Mouse (Mus musculus): ENCODE results near the gene Slc25a34. TPM values are rescaled to one million over a fixed set of nuclear protein-coding genes. Genes with fewer than 3 reads are reported as not detected.
A peak's percentile ranks its signal among the peaks of the same experiment; 100 is the strongest.

The Slc25a34 gene
- total and polyA plus RNA-seq, 3 experiments: 0.16 TPM; not detected in 2

GRCm38 (mm10) chr4:141591547-141591946 is 32.1 kb downstream of the Slc25a34 start:
- peaks cover 9% of the 10 kb centered on the region for H3K4me1 ChIP-seq (ENCODE audit: insufficient read depth, low read depth, low read length)
- no peak; the same call in 1 of the 2 replicates for ATAC-seq (ENCODE audit: extremely low read depth, insufficient number of reproducible peaks, low FRiP score, poor library complexity, severe bottlenecking)
- TF ChIP-seq TAL1 (conservative IDR thresholded peaks at IDR 0.05; ENCODE audit: low read depth, low read length) (no peak), CTCF (IDR thresholded peaks at IDR 0.05; ENCODE audit: low read depth, low read length) (peak; percentile 78)
- no peaks in the 10 kb centered on the region for H3K9me3 ChIP-seq (replicated peaks)
- H3K27me3 ChIP-seq (ENCODE audit: insufficient read depth, low read length): peaks cover 23% of the 10 kb centered on the region
- H3K4me3 ChIP-seq (ENCODE audit: low read depth, low read length): no peak overlapping the region
- DNase-seq (ENCODE audit: low spot score): no peak
- H3K36me3 ChIP-seq (replicated peaks): no peaks in the 10 kb centered on the region

- no peak for DNase-seq (ENCODE audit: low spot score)
- no peak for ATAC-seq (ENCODE audit: extremely low read depth, insufficient number of reproducible peaks, low FRiP score, poor library complexity, severe bottlenecking)
- H3K27me3 ChIP-seq (ENCODE audit: insufficient read depth, low read length): peaks cover 21% of the 10 kb centered on the region; the same call in 1 of the 2 replicates
Observed at GRCm38 (mm10) chr4:141583919-141584318, 39.7 kb downstream of the Slc25a34 start.

GRCm38 (mm10) chr4:141581051-141581450 is 42.6 kb downstream of the Slc25a34 start:
- no peak for DNase-seq (ENCODE audit: low spot score)
- no peak for ATAC-seq (ENCODE audit: extremely low read depth, insufficient number of reproducible peaks, low FRiP score, poor library complexity, severe bottlenecking)
- Histone ChIP-seq H3K4me1 (ENCODE audit: insufficient read depth, low read depth, low read length) (no peaks in the 10 kb centered on the region), H3K27me3 (ENCODE audit: insufficient read depth, low read length) (peaks cover 22% of the 10 kb centered on the region; the same call in 1 of the 2 replicates), H3K4me3 (ENCODE audit: low read depth, low read length) (peak overlapping the region; percentile 12; the same call in 1 of the 2 replicates), H3K36me3 (replicated peaks) (no peaks in the 10 kb centered on the region), H3K9me3 (replicated peaks) (no peaks in the 10 kb centered on the region)
- TF ChIP-seq GATA2 (IDR thresholded peaks at IDR 0.05; ENCODE audit: borderline replicate concordance, low read depth, low read length) (no peak), CTCF (IDR thresholded peaks at IDR 0.05; ENCODE audit: low read depth, low read length) (no peak), GATA1 (IDR thresholded peaks at IDR 0.05; ENCODE audit: borderline replicate concordance, low read length) (no peak), TAL1 (conservative IDR thresholded peaks at IDR 0.05; ENCODE audit: low read depth, low read length) (no peak), POLR2AphosphoS5 (IDR thresholded peaks at IDR 0.05; ENCODE audit: insufficient replicate concordance, low read depth, low read length) (no peak)

More at GRCm38 (mm10) chr4:141583919-141584318, 39.7 kb downstream of the Slc25a34 start:
- TF ChIP-seq GATA2 (IDR thresholded peaks at IDR 0.05; ENCODE audit: borderline replicate concordance, low read depth, low read length): no peak
- H3K36me3 ChIP-seq (replicated peaks): no peaks in the 10 kb centered on the region
- H3K4me1 ChIP-seq (ENCODE audit: insufficient read depth, low read depth, low read length): peaks cover 9% of the 10 kb centered on the region
- H3K4me3 ChIP-seq (ENCODE audit: low read depth, low read length): no peak overlapping the region
- H3K9me3 ChIP-seq (replicated peaks): no peaks in the 10 kb centered on the region

- Histone ChIP-seq H3K4me3 (ENCODE audit: low read depth, low read length) (no peak overlapping the region), H3K27me3 (ENCODE audit: insufficient read depth, low read length) (peaks cover 18% of the 10 kb centered on the region), H3K4me1 (ENCODE audit: insufficient read depth, low read depth, low read length) (no peaks in the 10 kb centered on the region), H3K36me3 (replicated peaks) (no peaks in the 10 kb centered on the region), H3K9me3 (replicated peaks) (no peaks in the 10 kb centered on the region)
- ATAC-seq (ENCODE audit: extremely low read depth, insufficient number of reproducible peaks, low FRiP score, poor library complexity, severe bottlenecking) (peak; percentile 68), DNase-seq (ENCODE audit: low spot score) (no peak)
- no peak for TF ChIP-seq POLR2AphosphoS5 (IDR thresholded peaks at IDR 0.05; ENCODE audit: insufficient replicate concordance, low read depth, low read length)
- no peak for TF ChIP-seq GATA1 (IDR thresholded peaks at IDR 0.05; ENCODE audit: borderline replicate concordance, low read length)
- no peak for TF ChIP-seq GATA2 (IDR thresholded peaks at IDR 0.05; ENCODE audit: borderline replicate concordance, low read depth, low read length)
Observed at GRCm38 (mm10) chr4:141578833-141579232, 44.8 kb downstream of the Slc25a34 start.

- no peak for TF ChIP-seq GATA1 (IDR thresholded peaks at IDR 0.05; ENCODE audit: borderline replicate concordance, low read length)
- TF ChIP-seq CTCF (IDR thresholded peaks at IDR 0.05; ENCODE audit: low read depth, low read length): no peak
- TF ChIP-seq TAL1 (conservative IDR thresholded peaks at IDR 0.05; ENCODE audit: low read depth, low read length): no peak
- no peak for TF ChIP-seq GATA2 (IDR thresholded peaks at IDR 0.05; ENCODE audit: borderline replicate concordance, low read depth, low read length)
- no peak for TF ChIP-seq POLR2AphosphoS5 (IDR thresholded peaks at IDR 0.05; ENCODE audit: insufficient replicate concordance, low read depth, low read length)
- Histone ChIP-seq H3K27me3 (ENCODE audit: insufficient read depth, low read length) (peaks cover 22% of the 10 kb centered on the region), H3K9me3 (replicated peaks) (no peaks in the 10 kb centered on the region), H3K36me3 (replicated peaks) (no peaks in the 10 kb centered on the region), H3K4me1 (ENCODE audit: insufficient read depth, low read depth, low read length) (no peaks in the 10 kb centered on the region), H3K4me3 (ENCODE audit: low read depth, low read length) (no peak overlapping the region)
- DNase-seq (ENCODE audit: low spot score): no peak
- no peak for ATAC-seq (ENCODE audit: extremely low read depth, insufficient number of reproducible peaks, low FRiP score, poor library complexity, severe bottlenecking)
Observed at GRCm38 (mm10) chr4:141576877-141577276, 46.7 kb downstream of the Slc25a34 start.

GRCm38 (mm10) chr4:141576404-141576803 is 47.2 kb downstream of the Slc25a34 start:
- DNase-seq (ENCODE audit: low spot score) (no peak), ATAC-seq (ENCODE audit: extremely low read depth, insufficient number of reproducible peaks, low FRiP score, poor library complexity, severe bottlenecking) (no peak)

More at GRCm38 (mm10) chr4:141576404-141576803, 47.2 kb downstream of the Slc25a34 start:
- H3K4me1 ChIP-seq (ENCODE audit: insufficient read depth, low read depth, low read length): no peaks in the 10 kb centered on the region
- H3K9me3 ChIP-seq (replicated peaks): no peaks in the 10 kb centered on the region
- H3K4me3 ChIP-seq (ENCODE audit: low read depth, low read length): no peak overlapping the region
- H3K27me3 ChIP-seq (ENCODE audit: insufficient read depth, low read length): peaks cover 23% of the 10 kb centered on the region
- TF ChIP-seq GATA2 (IDR thresholded peaks at IDR 0.05; ENCODE audit: borderline replicate concordance, low read depth, low read length) (no peak), TAL1 (conservative IDR thresholded peaks at IDR 0.05; ENCODE audit: low read depth, low read length) (no peak), POLR2AphosphoS5 (IDR thresholded peaks at IDR 0.05; ENCODE audit: insufficient replicate concordance, low read depth, low read length) (no peak), GATA1 (IDR thresholded peaks at IDR 0.05; ENCODE audit: borderline replicate concordance, low read length) (no peak), CTCF (IDR thresholded peaks at IDR 0.05; ENCODE audit: low read depth, low read length) (no peak)
- H3K36me3 ChIP-seq (replicated peaks): no peaks in the 10 kb centered on the region
